Mouse (Mus musculus): ENCODE results near the gene Luc7l3. TPM values are rescaled to one million over a fixed set of nuclear protein-coding genes. Genes with fewer than 3 reads are reported as not detected.

Luc7l3 gene
- polyA plus RNA-seq, 1 experiment from 2014 or later, result 88.8 TPM

DNA sequence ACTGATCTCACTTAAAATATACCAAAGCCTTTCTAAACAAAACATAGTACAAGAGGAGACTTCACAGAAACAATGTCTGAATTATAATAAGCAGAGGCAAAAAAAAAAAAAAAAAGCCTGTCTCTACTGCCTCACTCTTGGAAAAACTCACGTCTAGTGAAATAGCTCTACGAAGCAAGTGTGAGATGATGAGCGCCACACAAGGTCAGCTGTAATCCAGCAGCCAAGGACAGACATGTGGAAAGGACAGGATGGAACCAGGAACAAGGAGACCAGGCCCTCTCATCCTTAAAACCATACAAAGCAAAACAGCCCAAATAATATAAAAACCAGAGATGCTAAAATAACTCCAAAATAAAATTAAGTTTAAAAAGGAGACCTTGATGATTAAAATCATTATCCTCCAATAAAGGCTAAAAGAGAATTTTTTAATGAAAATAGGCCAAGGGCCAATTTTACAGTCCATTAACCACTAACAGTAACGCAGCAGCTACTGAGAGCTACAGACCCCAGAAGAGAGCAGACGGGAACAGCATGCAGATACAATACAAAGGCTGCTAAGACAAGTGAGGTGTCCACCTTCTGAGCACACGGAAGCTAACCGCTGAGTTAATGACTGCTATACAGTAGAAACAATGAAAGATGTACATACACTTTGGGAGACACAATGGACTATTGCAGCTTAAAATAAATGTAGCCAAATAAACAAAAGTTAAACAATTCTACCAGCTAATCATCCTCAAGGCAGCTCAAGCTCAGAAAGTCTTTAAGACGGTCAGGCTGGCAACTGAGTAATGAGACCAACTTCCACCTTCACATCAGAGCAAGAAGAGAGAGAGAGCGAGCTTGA, 26.6 kb downstream of the Luc7l3 start:
- 84% methylated on average over 9 of the region's 9 CpGs for WGBS
- ATAC-seq (ENCODE audit: low read depth), result no peak
- DNase-seq (ENCODE audit: low spot score), result no peak

GRCm38 (mm10) chr11:94290062-94290740, 31.6 kb downstream of the Luc7l3 start:
- H3K4me1 ChIP-seq (ENCODE audit: control insufficient read depth, insufficient read depth, low read length), result no peaks in the 10 kb centered on the region
- H3K9me3 ChIP-seq (ENCODE audit: control insufficient read depth, low read length), result no peaks in the 10 kb centered on the region
- DNase-seq (ENCODE audit: low spot score) (no peak), ATAC-seq (ENCODE audit: low read depth) (no peak)
- peaks cover 89% of the 10 kb centered on the region for H3K36me3 ChIP-seq (ENCODE audit: control insufficient read depth, insufficient read depth, low read length)
- WGBS, result 93% methylated on average over 10 of the region's 10 CpGs
- no peak overlapping the region for H3K4me3 ChIP-seq (ENCODE audit: low read depth, low read length)
- no peaks in the 10 kb centered on the region for H3K27me3 ChIP-seq (replicated peaks; ENCODE audit: control insufficient read depth, insufficient read depth, low read length)
- H3K9ac ChIP-seq (ENCODE audit: low read depth, low read length), result no peak overlapping the region
- H3K27ac ChIP-seq (replicated peaks; ENCODE audit: low read depth, low read length), result no peak overlapping the region
- H3K4me2 ChIP-seq (ENCODE audit: low read depth, low read length), result no peak overlapping the region

More for the DNA sequence above, 26.6 kb downstream of the Luc7l3 start:
- Histone ChIP-seq H3K27ac (replicated peaks; ENCODE audit: low read depth, low read length) (no peak overlapping the region), H3K9me3 (ENCODE audit: control insufficient read depth, low read length) (no peaks in the 10 kb centered on the region), H3K4me3 (ENCODE audit: low read depth, low read length) (no peak overlapping the region), H3K36me3 (ENCODE audit: control insufficient read depth, insufficient read depth, low read length) (peaks cover 94% of the 10 kb centered on the region), H3K4me2 (ENCODE audit: low read depth, low read length) (no peak overlapping the region), H3K9ac (ENCODE audit: low read depth, low read length) (no peak overlapping the region), H3K27me3 (replicated peaks; ENCODE audit: control insufficient read depth, insufficient read depth, low read length) (no peaks in the 10 kb centered on the region), H3K4me1 (ENCODE audit: control insufficient read depth, insufficient read depth, low read length) (no peaks in the 10 kb centered on the region)

GRCm38 (mm10) chr11:94287105-94287504, 34.7 kb downstream of the Luc7l3 start:
- WGBS, result 94% methylated on average over 5 of the region's 5 CpGs
- Histone ChIP-seq H3K4me1 (ENCODE audit: control insufficient read depth, insufficient read depth, low read length) (no peaks in the 10 kb centered on the region), H3K27ac (replicated peaks; ENCODE audit: low read depth, low read length) (no peak overlapping the region), H3K4me2 (ENCODE audit: low read depth, low read length) (no peak overlapping the region), H3K9ac (ENCODE audit: low read depth, low read length) (no peak overlapping the region), H3K27me3 (replicated peaks; ENCODE audit: control insufficient read depth, insufficient read depth, low read length) (no peaks in the 10 kb centered on the region), H3K4me3 (ENCODE audit: low read depth, low read length) (no peak overlapping the region), H3K9me3 (ENCODE audit: control insufficient read depth, low read length) (no peaks in the 10 kb centered on the region), H3K36me3 (ENCODE audit: control insufficient read depth, insufficient read depth, low read length) (peaks cover 77% of the 10 kb centered on the region)
- DNase-seq (ENCODE audit: low spot score) (no peak), ATAC-seq (ENCODE audit: low read depth) (no peak)

DNA sequence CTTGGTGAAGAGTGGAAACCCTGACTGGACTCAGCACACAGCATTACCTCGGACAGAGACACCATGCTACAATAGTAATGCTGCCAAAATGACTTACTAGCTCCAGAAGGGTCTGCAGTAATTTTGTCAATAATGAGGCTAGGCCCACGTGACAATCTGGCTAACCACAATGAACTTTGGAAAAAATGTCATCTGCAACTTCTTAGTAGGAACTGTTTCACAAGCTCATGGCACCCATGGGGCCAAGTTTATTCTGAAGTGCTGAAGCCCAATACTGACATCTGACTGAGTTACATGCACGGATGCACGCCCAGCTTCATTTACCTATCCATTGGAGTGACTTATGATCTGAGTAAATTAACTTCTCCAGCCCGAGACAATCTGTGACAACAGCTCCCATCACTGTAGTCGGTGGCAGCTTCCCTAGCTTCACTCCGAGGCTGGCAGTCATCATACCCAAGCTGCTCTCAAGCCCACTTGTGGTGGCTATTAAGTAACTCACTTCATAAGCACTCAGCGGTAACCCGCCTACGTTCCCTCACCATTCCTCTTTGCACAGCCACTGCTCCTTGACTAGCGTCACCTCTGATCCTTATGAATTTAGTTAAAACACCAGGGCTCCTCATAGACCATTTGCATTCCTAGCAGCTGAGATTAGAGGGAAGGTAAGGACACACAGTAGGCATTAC, 35.8 kb downstream of the Luc7l3 start:
- Histone ChIP-seq H3K9me3 (ENCODE audit: control insufficient read depth, low read length) (no peaks in the 10 kb centered on the region), H3K9ac (ENCODE audit: low read depth, low read length) (no peak overlapping the region), H3K27ac (replicated peaks; ENCODE audit: low read depth, low read length) (no peak overlapping the region), H3K4me1 (ENCODE audit: control insufficient read depth, insufficient read depth, low read length) (no peaks in the 10 kb centered on the region), H3K36me3 (ENCODE audit: control insufficient read depth, insufficient read depth, low read length) (peaks cover 68% of the 10 kb centered on the region), H3K4me2 (ENCODE audit: low read depth, low read length) (no peak overlapping the region), H3K27me3 (replicated peaks; ENCODE audit: control insufficient read depth, insufficient read depth, low read length) (no peaks in the 10 kb centered on the region), H3K4me3 (ENCODE audit: low read depth, low read length) (no peak overlapping the region)
- ATAC-seq (ENCODE audit: low read depth), result no peak
- WGBS, result 91% methylated on average over 11 of the region's 11 CpGs
- no peak for DNase-seq (ENCODE audit: low spot score)

GRCm38 (mm10) chr11:94283536-94284099, 38.2 kb downstream of the Luc7l3 start:
- ATAC-seq (ENCODE audit: low read depth) (no peak), DNase-seq (ENCODE audit: low spot score) (no peak)
- no peaks in the 10 kb centered on the region for H3K4me1 ChIP-seq (ENCODE audit: control insufficient read depth, insufficient read depth, low read length)
- no peak overlapping the region for H3K4me3 ChIP-seq (ENCODE audit: low read depth, low read length)
- H3K9ac ChIP-seq (ENCODE audit: low read depth, low read length), result no peak overlapping the region
- no peak overlapping the region for H3K27ac ChIP-seq (replicated peaks; ENCODE audit: low read depth, low read length)
- peaks cover 46% of the 10 kb centered on the region for H3K36me3 ChIP-seq (ENCODE audit: control insufficient read depth, insufficient read depth, low read length)
- WGBS, result 86% methylated on average over 6 of the region's 6 CpGs
- H3K27me3 ChIP-seq (replicated peaks; ENCODE audit: control insufficient read depth, insufficient read depth, low read length), result no peaks in the 10 kb centered on the region
- no peaks in the 10 kb centered on the region for H3K9me3 ChIP-seq (ENCODE audit: control insufficient read depth, low read length)
- no peak overlapping the region for H3K4me2 ChIP-seq (ENCODE audit: low read depth, low read length)

DNA sequence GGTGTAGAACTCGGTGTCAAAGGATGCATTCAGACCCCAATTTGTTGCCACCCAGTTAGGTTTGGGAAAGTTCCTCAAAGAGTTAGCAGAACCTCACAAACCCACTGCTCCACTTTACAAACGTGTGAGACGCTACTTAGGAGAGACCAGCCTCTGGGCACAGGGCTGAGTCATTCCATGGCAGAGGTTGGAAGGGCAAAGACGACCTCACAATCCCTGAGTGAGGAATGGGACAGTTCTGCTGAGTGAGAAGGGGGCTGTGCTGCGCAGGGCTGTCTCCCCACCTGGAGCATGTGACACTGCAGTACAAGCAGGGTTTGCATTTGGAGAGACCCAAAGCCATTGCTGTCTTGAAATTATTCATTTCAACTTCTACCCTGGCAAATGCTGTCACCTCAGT, 39.5 kb downstream of the Luc7l3 start:
- ATAC-seq (ENCODE audit: low read depth) (no peak), DNase-seq (ENCODE audit: low spot score) (no peak)
- Histone ChIP-seq H3K27me3 (replicated peaks; ENCODE audit: control insufficient read depth, insufficient read depth, low read length) (no peaks in the 10 kb centered on the region), H3K4me3 (ENCODE audit: low read depth, low read length) (no peak overlapping the region), H3K4me2 (ENCODE audit: low read depth, low read length) (no peak overlapping the region), H3K4me1 (ENCODE audit: control insufficient read depth, insufficient read depth, low read length) (no peaks in the 10 kb centered on the region), H3K9me3 (ENCODE audit: control insufficient read depth, low read length) (no peaks in the 10 kb centered on the region), H3K36me3 (ENCODE audit: control insufficient read depth, insufficient read depth, low read length) (peaks cover 33% of the 10 kb centered on the region), H3K9ac (ENCODE audit: low read depth, low read length) (no peak overlapping the region), H3K27ac (replicated peaks; ENCODE audit: low read depth, low read length) (no peak overlapping the region)
- WGBS, result 58% methylated on average over 5 of the region's 5 CpGs

DNA sequence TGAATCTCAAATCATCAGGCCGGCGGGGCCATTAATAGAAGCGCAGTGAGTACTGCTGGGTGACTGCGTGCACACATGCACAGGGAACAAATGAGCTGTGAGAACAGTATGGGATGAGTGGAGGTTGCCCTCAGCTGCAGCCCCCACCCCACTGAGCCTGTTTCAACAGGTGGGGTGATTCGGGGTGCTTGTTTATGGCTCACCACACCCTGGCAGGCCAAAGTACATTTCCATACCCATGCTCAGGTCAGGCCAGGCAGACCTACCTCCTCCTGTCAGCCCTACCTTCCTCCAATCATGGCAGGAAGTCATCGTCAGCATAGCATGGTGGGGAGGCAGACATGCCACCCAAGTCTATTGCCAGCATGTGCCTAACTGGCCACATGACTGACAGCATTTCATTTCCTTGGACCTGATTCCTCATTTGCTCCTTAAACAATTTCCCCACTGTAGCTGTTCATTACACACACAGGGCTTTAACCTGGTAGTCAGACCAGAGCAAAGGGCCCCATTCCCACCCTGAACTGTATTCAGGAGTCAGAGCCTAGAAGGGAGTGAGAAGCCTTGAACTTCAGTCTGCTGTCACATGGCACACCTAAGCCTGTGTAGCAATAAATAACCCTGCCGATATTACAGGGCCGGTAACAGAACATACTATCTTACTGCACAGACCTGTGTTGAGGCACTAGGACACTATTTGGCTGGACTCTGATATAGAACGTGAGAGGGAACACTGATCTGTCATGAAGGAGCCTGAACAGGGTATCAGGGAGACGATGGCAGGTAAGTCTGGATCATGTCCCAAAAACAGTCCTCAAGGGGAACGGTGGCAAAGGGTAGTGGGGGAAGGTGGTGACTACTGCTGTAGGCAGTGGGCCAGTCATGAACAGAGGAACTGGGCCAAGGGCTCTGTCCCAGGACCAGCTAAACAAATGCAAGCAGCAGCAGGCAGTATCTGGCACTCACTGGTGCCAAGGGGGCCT, 40.3 kb downstream of the Luc7l3 start, which contains the start of gene Gm21885:
Gene Gm21885 (plus strand): TSS at position 675 of the 983 bp plus-strand sequence.
- Histone ChIP-seq H3K36me3 (ENCODE audit: control insufficient read depth, insufficient read depth, low read length) (peaks cover 26% of the 10 kb centered on the region), H3K9me3 (ENCODE audit: control insufficient read depth, low read length) (no peaks in the 10 kb centered on the region), H3K9ac (ENCODE audit: low read depth, low read length) (no peak within 1 kb of the TSS), H3K4me2 (ENCODE audit: low read depth, low read length) (no peak within 1 kb of the TSS), H3K27me3 (replicated peaks; ENCODE audit: control insufficient read depth, insufficient read depth, low read length) (no peaks in the 10 kb centered on the region), H3K4me3 (ENCODE audit: low read depth, low read length) (no peak within 1 kb of the TSS), H3K4me1 (ENCODE audit: control insufficient read depth, insufficient read depth, low read length) (no peaks in the 10 kb centered on the region), H3K27ac (replicated peaks; ENCODE audit: low read depth, low read length) (no peak within 1 kb of the TSS)
- DNase-seq (ENCODE audit: low spot score) (no peak), ATAC-seq (ENCODE audit: low read depth) (no peak)
- WGBS, result 81% methylated on average over 11 of the region's 11 CpGs
